Mouse (Mus musculus): ENCODE measurements at regions not wholly inside any gene's neighbourhood (a gene's known extent, or its start where the extent isn't known, plus 50 kb on each side); places are given as distances from the start of the nearest gene placed in this dataset.
"Not testable (repeated sequence)": the region's sequence is repeated elsewhere in the genome, so short reads cannot be mapped to it uniquely, and the experiment has no call there.

DNA sequence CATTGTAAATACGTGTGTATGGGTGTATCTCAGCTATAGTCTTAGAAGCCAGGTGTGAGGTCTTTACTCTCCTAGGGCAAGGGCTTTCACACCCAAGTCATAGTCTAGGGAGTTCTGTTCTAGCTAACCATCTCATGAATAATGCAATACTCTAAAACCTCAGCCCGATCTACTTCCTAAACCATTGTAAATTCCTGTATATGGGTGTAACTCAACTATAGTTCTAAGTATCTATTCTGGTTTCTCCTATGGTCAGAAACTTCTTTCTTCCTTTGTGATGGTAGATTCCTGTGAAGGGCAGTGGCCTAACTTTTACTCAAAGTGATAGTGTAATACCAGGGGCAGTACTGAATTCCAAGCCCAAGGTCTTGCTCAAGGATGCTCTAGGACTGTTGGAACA is 58.7 kb upstream of the Srd5a3 start:
- ATAC-seq (replicated peaks; ENCODE audit: insufficient number of reproducible peaks, low FRiP score, low TSS enrichment, poor library complexity, severe bottlenecking), result not testable (repeated sequence)

DNA sequence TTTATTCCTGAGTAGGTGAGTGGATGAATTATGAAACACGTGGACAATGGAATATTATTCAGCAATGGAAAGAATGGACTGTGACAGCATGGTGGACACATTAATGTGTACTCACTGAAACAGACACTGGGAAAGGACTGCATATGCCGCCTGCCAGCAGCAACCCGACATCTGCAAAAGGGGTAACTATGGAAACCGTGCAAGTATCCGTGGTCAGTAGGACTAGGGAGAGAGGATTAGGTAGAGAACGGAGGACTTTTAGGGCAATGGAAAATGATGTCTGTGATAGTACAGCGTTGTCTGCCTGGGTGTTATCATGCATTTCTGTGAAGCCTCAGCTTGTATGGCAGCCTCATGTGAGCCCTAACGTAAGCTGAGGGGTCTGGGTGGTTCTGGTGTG is 59.6 kb upstream of the Srd5a3 start:
- ATAC-seq (replicated peaks; ENCODE audit: insufficient number of reproducible peaks, low FRiP score, low TSS enrichment, poor library complexity, severe bottlenecking), result no peak

DNA sequence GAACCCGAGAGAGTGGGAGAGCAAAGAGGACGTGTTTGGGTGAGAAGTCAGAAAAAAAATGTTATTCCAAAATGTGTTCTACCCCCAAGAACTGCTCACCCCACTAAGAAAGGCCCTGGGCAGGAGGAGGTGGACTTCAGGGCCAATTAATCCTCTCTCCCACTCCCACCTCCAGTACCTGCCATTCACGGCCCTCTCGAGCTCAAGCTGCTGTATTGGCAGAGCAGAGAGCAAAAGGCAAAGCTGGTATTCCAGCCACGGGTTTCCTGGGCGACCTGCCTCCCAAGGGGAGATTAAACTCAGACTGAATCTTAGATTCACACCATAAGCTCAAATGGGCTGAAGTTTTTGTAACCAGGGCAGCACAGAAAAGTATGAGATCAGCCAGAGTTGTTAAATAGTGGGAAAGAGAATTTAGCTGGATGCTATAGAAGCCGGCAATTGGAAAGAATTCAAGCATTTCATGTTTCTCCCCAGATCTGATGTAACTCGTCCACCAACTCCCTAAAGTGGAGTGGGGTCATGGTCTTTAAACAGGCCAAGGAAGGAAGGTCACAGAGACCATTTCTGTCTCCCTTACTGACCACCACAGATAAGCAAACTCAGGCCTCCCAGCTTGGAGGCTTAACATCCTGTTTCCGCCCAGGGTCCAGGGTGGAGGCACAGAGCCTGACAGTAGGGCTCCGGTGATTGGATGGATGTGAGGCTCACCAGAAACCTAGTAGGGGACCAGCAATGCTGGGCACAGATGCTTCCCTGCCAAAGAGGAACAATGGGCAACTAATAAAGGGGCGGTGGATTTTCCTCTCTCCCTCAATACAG is 60.7 kb upstream of the Srd5a3 start:
- ATAC-seq (replicated peaks; ENCODE audit: insufficient number of reproducible peaks, low FRiP score, low TSS enrichment, poor library complexity, severe bottlenecking), result no peak

DNA sequence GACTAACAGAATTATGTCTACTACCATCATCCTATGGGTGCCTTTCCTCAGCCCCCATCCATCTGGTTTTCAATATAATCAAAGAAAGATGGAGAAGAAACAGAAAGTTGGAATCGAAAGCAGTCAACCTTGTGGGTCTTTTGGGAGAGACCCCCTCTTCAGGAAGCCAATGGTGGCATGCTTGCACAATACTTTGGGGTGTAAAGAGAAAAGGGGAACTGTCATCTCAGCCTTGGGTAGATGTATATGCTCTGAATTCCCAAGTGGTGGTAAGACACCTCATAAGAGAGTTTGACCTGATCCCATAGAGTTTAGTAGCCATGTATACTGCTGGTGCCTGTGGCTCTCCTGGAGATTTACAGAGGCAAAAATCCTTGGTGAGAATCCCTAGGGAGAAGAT is 61.6 kb upstream of the Srd5a3 start:
- ATAC-seq (replicated peaks; ENCODE audit: insufficient number of reproducible peaks, low FRiP score, low TSS enrichment, poor library complexity, severe bottlenecking), result no peak

DNA sequence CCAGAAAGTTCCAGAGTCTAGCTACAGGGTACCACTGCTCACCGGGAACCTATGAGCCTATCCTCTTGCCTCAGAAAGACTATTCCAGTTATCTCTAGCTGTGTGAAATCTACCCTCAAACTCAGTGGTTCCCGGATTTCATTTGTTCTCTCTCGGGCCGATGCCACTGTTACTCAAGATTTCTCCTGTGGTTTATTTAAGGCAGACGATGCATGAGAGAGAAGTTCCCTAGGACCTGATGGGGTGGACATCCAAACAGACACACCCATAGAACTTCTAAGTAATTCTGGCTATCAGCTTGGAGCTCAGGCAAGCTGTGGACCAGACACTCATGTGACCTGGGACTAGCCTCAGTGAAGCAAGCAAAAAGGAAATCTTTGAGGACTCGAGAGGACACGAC is 63.8 kb upstream of the Srd5a3 start:
- ATAC-seq (replicated peaks; ENCODE audit: insufficient number of reproducible peaks, low FRiP score, low TSS enrichment, poor library complexity, severe bottlenecking), result no peak

DNA sequence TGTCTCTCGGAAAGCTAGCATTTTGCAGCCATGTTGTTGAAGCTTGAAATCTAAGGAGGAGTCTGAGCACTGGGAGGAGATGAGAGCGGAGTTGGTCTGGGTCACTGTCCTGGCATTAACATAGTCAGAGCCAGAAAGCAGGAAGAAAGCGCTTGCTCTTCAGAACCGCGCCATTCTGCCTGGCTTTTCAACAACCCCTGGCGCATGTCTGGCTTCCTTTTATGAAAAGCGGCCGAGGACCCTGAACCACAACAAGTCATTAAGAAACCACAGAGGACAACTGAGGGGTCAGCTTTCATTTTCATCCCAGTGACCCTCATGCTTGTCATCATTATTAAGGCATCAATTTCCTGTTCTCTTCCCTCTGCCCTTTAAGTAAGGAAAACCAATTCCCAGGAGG is 64.7 kb upstream of the Srd5a3 start:
- ATAC-seq (replicated peaks; ENCODE audit: insufficient number of reproducible peaks, low FRiP score, low TSS enrichment, poor library complexity, severe bottlenecking), result no peak

DNA sequence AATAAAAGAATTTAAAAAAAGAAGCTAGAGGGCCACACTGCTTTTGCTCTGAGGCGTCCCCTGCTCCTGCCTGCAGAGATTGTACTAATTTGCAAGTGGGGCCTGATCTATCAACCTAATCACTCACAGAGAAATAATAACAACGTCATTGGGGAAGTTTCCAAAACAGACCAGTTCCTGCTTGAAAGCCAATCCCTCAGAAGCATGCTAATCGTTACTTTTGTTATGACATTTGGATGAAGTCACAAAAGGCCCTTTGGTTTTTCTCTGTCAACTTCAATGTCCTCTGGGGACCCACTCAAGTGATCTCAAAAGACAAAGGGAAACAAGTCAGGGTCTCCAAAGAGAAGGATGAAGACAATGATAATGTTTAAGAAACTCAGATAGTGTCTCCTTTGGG is 72.2 kb upstream of the Srd5a3 start:
- no peak for ATAC-seq (replicated peaks; ENCODE audit: insufficient number of reproducible peaks, low FRiP score, low TSS enrichment, poor library complexity, severe bottlenecking)

DNA sequence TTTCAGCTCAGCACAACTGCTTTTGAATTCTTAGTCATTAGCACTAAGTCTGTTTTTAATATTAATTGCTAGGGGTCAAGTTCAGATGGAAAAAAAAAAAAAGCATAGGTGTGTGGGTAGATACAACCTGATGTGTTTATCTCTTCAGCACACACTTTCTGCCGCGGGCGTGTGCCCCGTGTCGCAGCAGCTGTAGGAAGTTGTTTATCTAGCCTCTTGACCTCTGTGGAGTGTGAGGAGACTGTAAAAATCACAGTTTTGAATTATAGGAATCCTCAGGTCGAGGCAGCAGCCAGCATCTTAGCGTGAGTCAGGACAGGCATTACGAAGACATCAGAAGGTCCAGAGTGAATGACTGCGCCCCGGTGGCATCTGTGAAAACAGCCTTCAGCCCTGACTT is 72.8 kb upstream of the Srd5a3 start:
- no peak for ATAC-seq (replicated peaks; ENCODE audit: insufficient number of reproducible peaks, low FRiP score, low TSS enrichment, poor library complexity, severe bottlenecking)

DNA sequence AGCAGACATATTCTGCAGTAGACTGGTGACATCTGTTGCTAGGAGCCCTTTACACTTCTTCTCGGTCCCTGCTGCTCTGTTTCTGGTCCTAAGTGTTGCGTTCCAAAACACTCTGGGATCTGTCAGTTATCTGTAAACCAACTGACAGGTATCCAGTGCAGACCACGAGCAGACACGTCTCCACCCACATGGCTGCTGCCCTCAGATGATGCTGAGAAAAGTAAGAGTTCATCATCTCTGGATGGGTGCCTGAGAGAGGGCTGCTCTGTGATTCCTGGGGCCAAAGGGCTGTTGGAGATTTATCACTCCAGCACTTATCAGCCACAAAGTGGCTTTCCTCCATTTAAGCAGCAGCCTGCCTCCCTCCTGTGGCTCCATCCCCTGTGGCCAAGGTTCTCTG is 74.3 kb upstream of the Srd5a3 start:
- no peak for ATAC-seq (replicated peaks; ENCODE audit: insufficient number of reproducible peaks, low FRiP score, low TSS enrichment, poor library complexity, severe bottlenecking)

DNA sequence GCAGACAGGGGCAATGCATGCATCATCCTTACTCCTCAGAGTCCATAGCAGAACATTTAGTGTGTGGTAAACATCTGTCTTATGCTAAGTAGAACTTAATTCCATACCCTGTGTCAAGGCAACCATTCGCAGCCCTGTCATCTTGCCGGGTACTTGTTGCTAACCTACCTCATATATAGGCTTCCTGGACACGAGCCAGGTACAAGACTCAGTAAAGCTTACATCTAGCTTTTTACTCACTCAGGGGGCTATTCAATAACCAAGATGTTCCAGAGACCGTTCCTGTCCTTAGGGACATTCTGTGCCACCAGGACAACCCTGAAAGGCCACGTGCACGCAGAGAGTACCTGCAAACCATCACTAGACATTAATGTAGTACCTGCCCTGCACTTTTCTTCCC is 74.8 kb upstream of the Srd5a3 start:
- no peak for ATAC-seq (replicated peaks; ENCODE audit: insufficient number of reproducible peaks, low FRiP score, low TSS enrichment, poor library complexity, severe bottlenecking)

DNA sequence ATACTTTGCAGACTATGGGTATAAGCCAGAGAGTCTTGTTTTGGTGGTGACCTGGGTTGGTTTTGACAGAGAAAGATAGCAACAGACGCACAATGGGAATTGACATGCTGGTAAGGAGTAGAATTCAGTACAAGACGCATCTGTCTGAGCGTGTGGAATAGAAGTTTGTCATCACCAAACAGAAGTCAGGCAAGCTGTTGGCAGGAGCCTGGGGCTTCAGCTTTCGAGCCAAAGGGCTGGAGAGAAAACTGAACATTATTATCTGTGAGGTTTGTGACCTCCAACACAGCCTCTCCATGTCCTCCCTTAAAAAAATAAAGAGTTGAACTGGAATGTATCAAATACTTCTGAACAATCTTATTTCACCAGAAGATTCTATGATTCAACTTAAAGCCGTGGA is 75.4 kb upstream of the Srd5a3 start:
- ATAC-seq (replicated peaks; ENCODE audit: insufficient number of reproducible peaks, low FRiP score, low TSS enrichment, poor library complexity, severe bottlenecking), result no peak

- ATAC-seq (replicated peaks; ENCODE audit: insufficient number of reproducible peaks, low FRiP score, low TSS enrichment, poor library complexity, severe bottlenecking), result no peak
Observed at GRCm38 (mm10) chr5:76063473-76063872, 76.6 kb upstream of the Srd5a3 start.

DNA sequence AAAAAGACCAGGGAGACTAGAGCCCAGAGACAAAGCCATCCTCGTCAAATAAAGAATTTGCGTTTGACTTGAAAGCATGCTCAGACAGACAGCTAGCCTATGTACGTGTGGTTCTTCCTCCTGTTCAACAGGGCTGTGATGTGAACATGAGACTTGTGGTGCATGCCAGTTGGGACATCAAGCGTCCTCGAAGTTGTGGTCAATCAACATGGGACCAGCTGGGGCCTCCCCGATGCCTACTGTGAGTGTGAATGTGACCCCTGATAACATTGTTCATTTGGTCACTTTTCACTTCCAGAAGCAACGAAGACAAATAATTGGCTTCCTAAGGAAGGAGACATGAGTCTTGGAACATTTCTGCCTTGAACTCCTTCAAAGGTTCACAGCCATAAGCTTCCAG is 79.8 kb upstream of the Kdr start:
- no peak for ATAC-seq (replicated peaks; ENCODE audit: insufficient number of reproducible peaks, low FRiP score, low TSS enrichment, poor library complexity, severe bottlenecking)

- no peak for ATAC-seq (replicated peaks; ENCODE audit: insufficient number of reproducible peaks, low FRiP score, low TSS enrichment, poor library complexity, severe bottlenecking)
Observed at GRCm38 (mm10) chr5:76055849-76056248, 77.6 kb upstream of the Kdr start.

- no peak for ATAC-seq (replicated peaks; ENCODE audit: insufficient number of reproducible peaks, low FRiP score, low TSS enrichment, poor library complexity, severe bottlenecking)
Observed at GRCm38 (mm10) chr5:76052782-76053181, 74.5 kb upstream of the Kdr start.

GRCm38 (mm10) chr5:76051658-76052057 is 73.4 kb upstream of the Kdr start:
- ATAC-seq (replicated peaks; ENCODE audit: insufficient number of reproducible peaks, low FRiP score, low TSS enrichment, poor library complexity, severe bottlenecking), result no peak

DNA sequence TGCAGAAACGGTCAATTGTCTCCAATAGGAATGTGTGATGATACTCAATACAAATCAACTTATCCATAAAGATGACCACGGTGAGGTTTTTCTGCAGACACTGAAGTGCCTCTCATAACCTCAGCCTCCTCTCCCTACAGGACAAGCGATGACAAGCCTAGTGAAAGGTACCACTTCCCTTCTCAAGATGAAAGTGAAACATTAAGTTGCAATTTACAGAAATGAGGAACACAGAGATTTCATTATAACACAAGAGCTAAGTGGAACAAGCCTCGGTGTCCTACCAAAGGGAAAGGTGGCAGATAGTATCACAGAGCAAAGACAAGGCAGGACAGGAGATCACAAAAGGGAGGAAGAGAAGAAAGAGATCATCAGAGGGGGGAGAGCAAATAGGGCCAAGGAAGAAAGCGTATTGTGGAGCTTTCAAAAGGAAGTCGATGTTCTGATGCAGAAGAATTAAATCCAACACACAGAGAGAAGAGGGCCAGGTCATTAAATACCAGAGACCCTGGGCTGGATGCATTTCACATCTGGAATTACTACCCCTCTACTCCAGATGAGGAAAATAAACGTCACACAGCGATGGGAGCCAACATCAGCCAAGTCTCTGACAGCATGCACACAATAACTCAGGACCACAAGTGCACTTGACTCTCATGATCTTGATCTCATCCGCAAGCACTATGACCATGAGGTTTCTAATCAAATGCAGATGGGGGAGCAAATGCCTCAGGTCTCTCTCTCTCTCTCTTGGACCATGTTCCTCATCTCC is 70.0 kb upstream of the Kdr start:
- peak; percentile 94 for ATAC-seq (replicated peaks; ENCODE audit: insufficient number of reproducible peaks, low FRiP score, low TSS enrichment, poor library complexity, severe bottlenecking)

DNA sequence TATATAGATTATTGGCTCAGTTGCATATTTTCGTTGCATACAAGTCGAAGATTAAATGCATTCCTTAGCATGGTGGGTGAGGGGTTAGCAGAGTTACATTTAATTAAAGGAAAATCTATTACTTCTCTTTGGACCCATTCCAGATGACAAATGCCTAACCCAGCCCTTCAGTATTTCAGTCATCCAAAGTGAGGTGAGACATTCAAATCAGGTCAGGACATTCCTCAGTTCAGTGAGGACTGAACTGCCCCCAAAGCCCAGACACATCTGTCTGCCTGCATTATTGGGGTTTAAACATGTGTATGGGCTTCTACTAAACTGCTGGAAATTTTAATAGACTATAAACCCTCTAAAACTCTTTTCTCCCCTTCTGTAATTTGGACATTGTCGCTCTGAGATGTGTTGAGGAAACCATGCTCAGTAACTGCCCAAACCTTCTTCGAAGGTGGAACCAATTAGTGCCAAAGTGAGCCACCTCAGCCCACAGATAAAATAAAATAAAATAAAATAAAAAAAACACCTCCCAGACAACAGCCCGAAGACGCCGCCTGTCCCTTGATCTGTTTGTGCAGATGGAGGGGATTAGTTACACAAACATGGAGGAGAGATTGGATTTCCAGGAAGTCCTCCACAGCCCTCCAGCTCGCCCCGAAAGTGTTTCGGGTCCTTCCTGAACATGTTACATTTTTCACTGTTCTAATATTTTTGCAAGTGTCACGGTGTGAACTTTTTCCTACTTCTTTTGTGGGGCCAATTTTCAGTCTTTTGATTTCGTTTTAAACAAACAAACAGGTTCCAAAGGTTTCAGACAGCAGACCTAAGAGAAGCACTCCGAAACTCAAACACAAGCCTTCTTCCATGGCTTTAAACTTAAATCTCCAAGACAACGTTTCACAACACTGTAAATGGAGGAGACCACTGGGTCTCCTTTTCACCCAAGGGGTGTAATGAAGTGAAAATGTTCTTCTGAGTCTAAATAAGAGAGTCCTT is 65.6 kb upstream of the Kdr start:
- ATAC-seq (replicated peaks; ENCODE audit: insufficient number of reproducible peaks, low FRiP score, low TSS enrichment, poor library complexity, severe bottlenecking), result no peak
